Mouse (Mus musculus): ENCODE measurements around the gene H2-Ob.

The H2-Ob gene

DNA sequence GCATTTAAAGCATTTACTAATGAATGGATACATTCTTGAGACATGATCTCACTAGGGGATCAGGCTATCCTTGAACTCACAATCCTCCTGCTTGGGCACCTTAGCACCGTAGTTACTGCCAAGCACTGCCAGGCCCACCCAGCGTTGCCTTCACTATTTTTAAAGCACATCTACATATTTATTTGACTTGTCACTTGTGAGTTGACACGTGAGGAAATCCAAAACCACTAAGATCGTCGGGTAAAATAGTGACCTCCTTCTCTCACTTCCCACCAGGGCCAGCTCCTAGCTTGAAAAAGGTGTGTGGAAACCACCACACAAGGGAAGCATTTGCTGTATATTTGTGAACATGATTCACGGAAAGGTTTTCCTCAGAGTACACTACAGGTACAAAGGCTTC, 48.3 kb downstream of the H2-Ob start:
- no peak for DNase-seq

DNA sequence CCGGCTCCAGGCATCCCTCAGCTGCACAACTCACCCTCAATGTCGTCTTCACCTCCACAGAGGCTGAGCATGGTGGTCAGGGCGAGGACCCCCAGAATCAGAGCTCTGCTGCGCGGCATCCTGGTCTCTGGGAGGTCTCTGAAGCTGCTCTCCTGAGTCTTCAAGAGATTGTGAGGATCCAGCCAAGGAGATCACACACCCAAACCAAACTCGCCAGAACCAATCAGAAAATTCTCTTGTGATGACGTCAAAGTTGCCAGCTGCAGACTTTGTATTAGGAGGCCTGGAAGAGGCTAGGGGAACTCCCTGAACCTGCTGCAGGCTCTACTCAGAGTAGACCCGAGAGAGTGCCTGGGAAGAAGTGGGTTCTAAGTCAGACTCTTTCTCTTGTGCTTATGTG, 48.9 kb downstream of the H2-Ob start, which contains the start of gene H2-Aa:
Gene H2-Aa (minus strand): TSS at position 176 of the 400 bp plus-strand sequence.
- peak; percentile 54 to 57 for DNase-seq

DNA sequence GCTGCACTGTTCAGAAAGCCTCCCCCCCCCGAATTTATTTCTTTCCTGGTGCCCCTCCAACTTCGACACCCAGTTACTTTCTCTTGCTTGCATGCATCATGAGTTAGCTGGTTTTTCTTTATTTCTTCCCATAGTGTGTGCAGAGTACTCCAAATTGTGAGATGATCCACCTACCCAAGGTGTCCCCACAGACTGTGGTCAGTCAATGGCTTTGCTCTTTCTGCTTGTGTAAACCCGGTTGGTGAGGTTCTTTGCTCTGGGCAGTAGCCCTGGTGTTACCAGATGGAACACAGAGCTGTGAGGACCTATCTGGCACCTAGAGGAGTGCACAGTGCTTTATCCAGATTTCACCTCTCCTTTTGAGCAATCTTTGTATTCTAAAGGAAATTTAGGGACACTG, 49.4 kb downstream of the H2-Ob start:
- no peak for DNase-seq

DNA sequence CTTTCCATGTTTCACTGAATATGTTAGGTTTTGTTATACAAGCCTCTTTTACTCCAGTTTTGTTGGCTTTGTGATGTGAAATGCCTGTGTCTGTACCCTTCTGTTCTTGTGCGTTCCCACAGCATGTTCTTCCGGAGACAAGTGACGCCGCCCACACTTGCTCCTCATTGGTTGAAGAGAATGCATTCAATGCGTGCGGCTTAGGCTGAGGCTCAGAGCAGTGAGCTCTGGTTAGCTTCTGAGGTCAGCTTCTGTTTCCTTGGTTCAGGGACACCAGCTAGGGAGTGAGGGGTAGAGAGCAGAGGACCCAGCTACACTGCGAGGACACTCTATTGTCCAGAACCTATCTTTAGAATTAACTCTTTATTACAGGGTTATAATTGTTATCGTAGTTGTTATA, 52.9 kb downstream of the H2-Ob start:
- peak; percentile 36 to 37 for DNase-seq

DNA sequence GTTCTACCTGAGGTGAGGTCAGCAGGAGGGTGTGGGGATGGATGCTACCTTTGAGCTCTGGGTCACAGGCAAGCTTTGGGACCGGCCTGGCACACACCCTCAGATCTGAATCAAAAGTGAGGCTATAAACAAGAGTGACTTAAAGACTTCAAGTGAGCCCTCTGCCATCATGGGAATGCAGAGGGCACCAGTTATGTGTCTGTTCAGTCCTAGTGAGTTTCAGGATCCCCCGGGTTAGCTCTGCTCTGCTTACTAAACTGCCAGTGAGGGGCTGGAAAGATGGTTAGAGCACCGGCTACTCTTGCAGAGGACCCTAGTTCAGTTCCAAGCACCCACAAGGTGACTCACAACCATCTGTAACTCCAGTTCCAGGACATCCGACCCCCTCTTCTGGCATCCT, 53.9 kb downstream of the H2-Ob start:
- no peak for DNase-seq

DNA sequence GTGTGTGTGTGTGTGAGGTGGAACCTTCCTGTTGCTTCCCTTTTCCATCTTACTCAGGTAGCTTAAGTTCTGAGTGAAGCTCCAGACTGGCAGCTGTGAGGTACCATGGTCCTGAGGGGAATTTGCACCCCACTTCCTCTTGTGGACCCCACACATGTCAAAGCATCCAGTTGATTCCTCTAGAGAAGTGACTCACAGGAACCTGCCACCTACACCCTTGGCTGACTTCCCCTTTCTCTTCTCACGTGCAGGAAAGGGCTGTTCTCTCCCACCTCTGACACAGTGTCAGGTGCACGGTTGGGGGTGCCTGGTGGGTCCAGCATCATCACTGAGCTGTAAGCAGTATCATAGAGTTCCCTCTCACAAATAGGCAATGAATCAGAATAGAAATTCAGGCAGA, 54.8 kb downstream of the H2-Ob start:
- no peak for DNase-seq

DNA sequence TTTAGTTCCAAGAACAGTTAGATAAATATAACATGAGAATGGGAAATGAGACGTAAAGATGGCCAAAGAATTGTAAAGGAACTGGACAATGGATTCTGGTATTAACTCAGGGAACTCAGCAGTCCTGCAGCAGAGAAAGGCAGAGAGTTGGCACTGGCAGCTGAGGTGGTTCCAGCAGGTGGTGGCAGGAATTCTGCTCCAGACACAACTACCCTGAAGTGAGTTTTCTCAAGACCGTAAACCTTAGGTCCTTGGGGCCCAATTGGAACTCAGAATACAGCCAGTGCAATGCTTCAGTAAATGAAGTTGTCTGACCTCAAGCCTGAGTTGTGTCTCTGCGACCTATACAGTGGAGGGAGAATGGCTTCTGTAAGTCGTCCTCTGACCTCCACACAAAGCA, 55.5 kb downstream of the H2-Ob start:
- DNase-seq = no peak

DNA sequence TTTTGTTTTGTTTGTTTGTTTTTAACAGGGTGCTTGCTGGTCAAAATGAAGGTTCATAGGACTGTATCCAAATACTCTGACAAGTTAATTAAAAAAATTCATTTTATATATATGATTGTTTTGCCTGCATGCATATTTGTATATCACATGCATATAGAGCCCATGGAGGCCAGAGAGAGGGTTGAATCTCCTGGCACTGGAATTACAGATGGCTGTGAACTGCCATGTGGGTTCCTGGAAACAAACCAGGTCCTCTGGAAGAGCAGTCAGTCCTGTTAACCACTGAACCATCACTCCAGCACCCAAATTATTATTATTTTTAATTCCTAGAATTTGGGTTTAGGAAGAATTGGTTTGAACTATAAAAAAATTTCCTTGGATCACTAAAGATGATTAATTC, 56.6 kb downstream of the H2-Ob start:
- no peak for DNase-seq

DNA sequence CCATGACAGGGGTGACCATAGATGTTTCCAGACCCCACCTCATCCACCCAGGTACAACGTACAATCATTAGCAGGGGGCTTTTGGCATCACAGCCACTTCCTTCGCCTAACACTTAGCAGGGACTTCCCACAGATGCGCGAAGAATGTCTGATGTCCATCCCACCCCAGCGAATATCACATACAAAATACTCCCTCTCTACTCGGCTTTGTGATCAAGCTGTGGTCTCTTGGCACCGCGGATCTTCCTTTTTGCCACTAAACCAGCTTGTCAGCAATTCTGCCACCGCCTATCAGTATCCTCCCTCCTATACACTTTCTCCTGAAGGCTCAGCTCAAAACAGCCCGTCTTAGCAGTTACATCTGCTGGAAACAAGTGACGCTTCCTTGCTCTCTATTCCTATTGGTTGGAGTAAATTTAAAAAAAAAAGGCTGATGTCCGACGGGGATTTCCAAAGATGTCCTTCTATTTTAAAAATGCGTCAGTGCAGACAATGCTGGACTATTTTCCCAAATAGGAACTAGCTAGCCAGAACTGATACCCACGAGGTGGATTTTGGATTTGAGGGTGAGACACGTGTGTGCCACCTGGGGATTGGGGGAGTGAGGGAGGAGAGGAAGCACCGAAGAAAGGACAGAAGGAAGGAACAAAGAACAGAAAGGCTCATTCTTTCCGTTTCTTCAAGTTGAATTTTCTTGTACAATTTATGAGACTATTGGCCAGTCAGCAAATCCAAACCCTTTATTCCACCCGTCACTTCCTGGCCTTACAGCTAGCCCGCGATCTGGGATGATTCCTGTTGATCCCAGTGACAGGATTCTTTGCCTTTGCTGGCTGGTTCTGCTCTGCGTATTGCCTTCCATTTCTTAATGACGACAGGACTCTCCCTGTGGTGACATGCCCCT, 57.4 kb downstream of the H2-Ob start:
- peak in 1 of 2 experiments; percentile 12 for DNase-seq

DNA sequence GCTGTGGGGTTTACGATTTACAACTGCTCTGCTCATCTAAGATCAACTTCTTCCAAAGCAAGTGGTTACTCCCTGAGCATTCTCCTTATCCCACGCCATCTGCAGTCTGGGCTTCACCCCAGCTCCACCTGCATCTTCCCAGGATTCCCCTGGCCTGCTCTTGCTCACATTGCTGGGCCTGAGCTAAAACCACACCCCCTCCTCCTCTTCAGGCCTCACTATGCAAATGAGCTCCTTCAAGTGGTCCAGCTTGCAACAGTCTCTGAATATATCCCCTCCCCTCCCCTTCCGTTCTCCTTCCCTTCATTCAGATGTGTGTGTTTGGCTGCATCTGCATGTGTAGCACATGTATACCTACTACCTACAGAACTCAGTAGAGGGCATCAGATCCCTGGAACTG, 60.7 kb downstream of the H2-Ob start:
- DNase-seq = no peak

DNA sequence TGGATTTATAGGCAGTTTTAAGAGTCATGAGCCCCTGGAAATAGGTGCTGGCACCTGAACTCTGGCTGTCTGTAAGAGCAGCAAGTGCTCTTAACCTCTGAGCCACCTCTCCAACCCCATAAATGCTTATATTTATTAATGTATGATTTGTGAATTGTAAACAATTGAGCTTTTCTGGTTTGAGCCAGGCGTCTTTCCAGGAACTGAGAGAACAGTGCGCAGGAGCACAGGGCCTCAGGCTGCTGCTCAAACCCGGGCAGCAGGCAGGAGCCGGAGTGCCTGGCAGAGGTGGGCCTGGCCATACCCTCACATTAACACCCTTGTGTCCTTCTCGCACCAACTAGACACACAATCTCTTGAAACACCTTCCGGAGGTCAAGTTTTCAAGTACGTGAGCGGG, 61.4 kb downstream of the H2-Ob start:
- no peak for DNase-seq

DNA sequence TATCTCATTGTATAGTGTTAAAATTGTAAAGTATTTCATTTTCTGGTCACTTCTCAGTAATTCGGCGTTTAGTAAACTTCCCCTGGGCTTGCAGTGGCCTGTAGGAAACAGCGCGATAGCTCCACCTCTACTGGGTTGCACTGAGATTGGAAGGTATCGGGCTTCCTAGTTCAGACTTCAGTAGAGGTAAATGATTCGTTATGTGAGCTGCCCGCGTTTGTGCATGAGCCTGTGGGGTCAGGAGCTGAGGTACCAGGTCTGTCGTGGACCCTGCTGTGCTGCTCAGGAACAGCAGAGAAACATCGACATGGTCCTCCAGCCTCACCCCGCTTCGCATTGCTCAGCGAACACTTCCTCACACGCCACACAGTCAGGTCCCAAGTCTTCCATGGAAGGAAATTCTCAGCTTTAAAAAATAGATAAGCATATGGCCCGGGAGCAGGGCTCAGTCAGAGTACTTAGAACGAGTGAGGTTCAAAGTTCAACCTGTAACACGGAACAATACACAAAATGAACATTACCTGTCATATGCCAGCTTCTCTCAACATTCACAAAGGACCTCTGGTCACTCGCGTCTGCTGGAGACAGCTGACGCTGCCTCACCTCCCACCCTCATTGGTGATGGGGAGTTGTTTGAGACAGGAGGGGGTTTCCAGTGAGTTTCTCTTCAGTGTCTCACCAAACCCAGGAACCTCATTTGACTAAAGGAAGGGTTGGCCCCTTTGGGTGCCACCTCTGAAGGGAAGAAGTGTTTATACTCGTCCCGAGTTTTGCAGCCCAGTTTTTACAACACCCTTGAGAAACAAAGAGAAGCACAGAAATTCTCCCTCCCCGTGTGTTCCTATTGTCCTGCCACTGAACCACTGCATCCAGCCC, 62.2 kb downstream of the H2-Ob start:
- DNase-seq = no peak

DNA sequence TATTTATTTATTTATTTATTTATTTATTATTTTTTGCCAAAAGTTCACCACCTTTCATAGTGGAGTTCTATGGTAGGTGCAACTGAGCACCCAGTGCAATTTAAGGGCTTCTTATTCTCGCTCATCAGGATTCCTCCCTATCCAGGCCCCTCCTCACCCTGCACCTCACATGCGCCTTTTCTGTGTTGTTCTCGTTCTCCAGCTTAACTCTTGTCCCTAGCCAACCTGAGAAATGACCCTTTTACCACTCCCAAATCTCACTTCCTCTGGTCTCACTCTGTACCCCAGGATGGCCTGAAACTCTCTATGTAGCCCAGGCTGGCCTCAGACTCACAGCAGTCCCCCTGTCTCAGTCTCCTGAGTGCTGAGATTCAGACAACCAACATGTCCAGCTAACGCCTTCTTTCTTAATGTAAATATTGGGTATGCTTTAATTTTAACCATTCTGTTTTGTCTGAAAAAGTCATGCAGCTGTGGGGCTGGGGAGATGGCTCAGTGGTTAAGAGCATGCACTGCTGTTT, 63.0 kb downstream of the H2-Ob start:
- no peak for DNase-seq

DNA sequence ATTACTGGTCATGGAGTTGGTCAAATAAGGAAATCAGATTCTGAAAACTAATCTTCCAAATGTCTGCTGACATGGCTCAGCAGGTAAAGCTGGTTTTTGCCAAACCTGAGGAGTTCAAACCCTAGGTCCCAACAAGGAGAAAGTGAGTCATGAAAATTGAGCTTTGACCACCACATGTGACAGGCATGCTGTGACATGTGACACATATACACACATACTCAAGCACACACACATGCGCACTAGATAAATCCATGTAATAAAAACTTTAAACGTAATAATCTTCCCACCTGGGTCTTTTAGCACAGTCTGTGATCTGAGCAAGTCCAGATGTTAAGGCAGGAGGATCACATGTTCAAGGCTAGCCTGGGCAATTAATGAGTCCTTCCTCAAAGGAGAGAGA, 65.1 kb downstream of the H2-Ob start:
- DNase-seq = no peak
